Mouse (Mus musculus): ENCODE data around the gene Lrch1. TPM values are rescaled to one million over a fixed set of nuclear protein-coding genes. Genes with fewer than 3 reads are reported as not detected.

Lrch1 gene
- total RNA-seq, 2 experiments from 2014 or later: 14.0 to 14.2 TPM

DNA sequence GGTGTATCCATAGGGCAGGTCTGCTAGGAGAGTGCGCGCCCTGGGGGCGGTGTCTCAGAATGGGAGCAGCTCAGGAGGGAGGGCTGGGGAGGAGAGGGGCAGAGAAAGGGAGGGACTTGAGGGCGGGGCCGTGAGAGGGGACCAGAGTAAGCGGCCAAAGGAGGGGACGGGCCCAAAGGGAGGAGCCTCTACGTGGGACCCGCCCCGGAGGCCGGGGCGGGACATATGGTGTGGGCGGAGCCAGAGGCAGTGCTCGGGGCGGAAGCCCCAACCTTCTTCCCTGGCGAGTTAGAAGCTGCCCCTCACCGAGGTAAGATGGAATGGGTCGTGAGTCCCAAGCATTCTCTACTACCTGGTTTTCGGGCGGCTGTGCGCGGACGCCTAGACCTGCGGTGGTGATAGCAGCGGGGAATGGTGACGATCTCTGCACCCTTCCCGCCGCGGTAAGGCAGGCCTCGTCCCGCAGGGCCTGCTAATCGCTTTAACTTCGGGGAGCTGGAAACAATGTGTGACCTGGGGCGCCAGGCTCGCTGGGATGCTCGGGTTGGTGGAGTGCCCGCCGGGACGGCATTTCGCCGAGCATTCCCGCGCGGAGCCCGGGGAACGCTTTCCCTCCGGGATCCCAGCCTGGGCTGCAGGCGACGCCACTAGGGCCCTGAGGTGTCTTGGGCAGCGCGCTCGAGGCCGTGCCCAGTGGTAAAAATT lies 215.4 kb downstream of the Lrch1 start, which contains the start of gene Esd:
TSS of gene Esd (plus strand) at position 219 of the 705 bp plus-strand sequence.
- peak; percentile 89 to 92 for DNase-seq (ENCODE audit: low spot score in 2 of 2)

DNA sequence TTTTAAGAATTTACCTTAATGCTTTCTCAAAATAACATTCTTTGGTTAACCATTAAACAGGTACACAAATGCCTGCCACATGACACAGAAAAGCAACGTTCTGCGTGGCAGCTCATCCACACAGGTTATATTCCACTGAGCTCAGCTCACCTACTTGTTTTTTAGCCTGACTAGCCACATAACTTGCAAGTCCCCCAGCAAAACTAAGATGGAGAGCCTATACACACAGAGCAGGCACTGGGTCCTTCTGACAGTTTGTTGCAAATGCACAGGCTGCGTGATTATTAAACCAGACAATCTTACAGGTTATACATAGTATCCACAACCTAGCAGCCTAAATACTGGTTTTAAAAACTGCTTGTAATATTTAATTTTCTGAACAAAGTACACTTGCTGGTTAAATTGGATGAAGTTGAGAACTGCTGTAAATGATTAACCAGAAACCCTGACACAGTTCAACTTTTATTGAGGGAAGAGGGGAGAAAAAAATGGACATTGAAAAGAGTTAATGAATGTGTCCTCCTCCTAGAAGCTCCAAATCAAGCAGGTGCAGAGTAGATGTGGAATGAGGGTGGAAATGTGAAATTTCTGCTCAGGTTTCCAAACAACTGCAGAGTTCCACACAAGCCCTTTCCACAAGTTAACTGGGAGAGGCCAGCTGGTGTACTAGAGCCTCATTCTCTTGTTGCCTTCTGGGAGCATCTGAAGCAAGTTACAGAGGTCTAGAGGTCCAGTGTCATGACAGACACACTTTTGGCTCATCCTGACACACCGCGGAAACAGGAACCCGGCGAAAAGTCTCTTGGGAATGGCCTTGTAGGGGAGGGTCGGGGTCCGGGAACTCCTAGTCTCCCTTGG lies 216.2 kb downstream of the Lrch1 start:
- DNase-seq (ENCODE audit: low spot score in 2 of 2): no peak

DNA sequence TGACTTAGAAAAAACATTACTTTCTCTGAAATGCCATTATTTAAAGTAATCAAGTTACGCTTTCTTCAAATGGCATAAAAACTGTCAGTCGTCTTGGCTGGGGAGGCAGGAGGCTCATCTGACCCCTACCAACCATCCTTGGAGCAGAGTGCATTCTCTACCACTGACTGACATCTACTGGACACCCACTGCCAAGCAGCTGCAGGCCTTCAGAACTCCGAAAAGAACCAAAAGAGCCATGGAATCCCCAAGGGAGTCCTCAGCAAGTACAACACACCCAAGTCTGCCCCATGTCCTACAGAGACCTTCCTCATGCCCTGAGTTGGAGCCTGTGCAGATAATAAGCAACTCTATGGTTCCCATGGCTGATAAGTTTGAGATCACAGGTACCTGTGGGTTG lies 224.1 kb downstream of the Lrch1 start:
- DNase-seq (ENCODE audit: low spot score in 2 of 2): no peak

DNA sequence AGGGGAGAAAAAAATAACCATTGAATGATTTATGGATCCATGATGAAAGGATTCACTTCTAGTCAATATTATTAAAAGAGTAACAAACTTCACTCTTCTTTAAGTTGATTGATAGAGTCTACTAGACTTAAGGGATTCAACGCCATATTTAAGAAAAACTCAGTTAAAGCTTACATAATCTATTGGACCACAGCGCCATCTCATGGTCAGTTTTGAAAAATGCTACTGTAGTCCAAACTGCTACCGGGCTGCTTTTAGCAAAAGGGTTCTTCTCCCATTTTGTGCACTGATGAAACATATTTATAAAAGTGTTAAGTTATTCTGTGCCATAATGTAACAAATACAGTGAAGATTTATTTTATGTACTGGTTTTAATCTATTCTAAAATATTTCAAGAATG lies 238.6 kb downstream of the Lrch1 start:
- DNase-seq (ENCODE audit: low spot score in 2 of 2): peak; percentile 24 to 47

Other genes with a start within 250 kb of the Lrch1 start
- 100 to 1,000 TPM; 224 to 319 TPM for gene Esd, start 215.6 kb downstream of the Lrch1 start, total RNA-seq (2021)
- gene Rubcnl, start 68.2 kb upstream of the Lrch1 start, total RNA-seq (2021): 1 to 10 TPM in 1 of 2 experiments, under 1 TPM in 1; 0.86 to 2.4 TPM
- not detected for gene Lrrc63, start 183.0 kb upstream of the Lrch1 start, total RNA-seq (2021)
- 10 to 100 TPM; 14.8 to 26.2 TPM for gene Lcp1, start 183.2 kb upstream of the Lrch1 start, total RNA-seq (2021)